Mouse (Mus musculus) thymus, adult 2 months (tissue): ENCODE measurements around the gene Ankrd39.

Source experiments
- CTCF ChIP-seq: fragments of 200-500 bp; IDR thresholded peaks from 2 replicates; pipeline ENCODE4 v1.5.1; 2012; ENCODE audit warnings: mild to moderate bottlenecking, control low read depth, low read length, moderate library complexity, borderline replicate concordance; ENCODE audit not compliant: control insufficient read depth, poor library complexity, insufficient read depth; ENCODE audit errors: extremely low read depth
- POLR2A ChIP-seq: fragments of 200-500 bp; IDR thresholded peaks from 2 replicates; pipeline ENCODE4 v1.6.1; 2012; ENCODE audit warnings: mild to moderate bottlenecking, low read length, control low read depth, moderate library complexity; ENCODE audit not compliant: control insufficient read depth, poor library complexity, insufficient read depth; ENCODE audit errors: extremely low read depth

- TF ChIP-seq CTCF (no peak), POLR2A (no peak)
These were observed 20.8 kb upstream of the Ankrd39 start for GRCm38 (mm10) chr1:36567818-36568603.
